Mouse (Mus musculus) G1E (cell line): ENCODE measurements around the gene Phlda3.

Source experiments
- CTCF ChIP-seq: IDR thresholded peaks from 2 replicates; pipeline ENCODE4 v1.5.1; 2012; ENCODE audit warnings: low read depth, low read length, inconsistent platforms, mixed read lengths
- GATA1 ChIP-seq: IDR thresholded peaks from 2 replicates; pipeline ENCODE4 v1.6.1; 2012; ENCODE audit warnings: borderline replicate concordance, low read length, inconsistent platforms, mixed read lengths
- GATA2 ChIP-seq: IDR thresholded peaks from 2 replicates; pipeline ENCODE4 v1.6.1; 2012; ENCODE audit warnings: low read depth, low read length, inconsistent platforms, borderline replicate concordance
- TAL1 ChIP-seq: conservative IDR thresholded peaks from 2 replicates; pipeline ENCODE4 v1.6.1; 2012; ENCODE audit warnings: low read depth, low read length, inconsistent platforms, mixed read lengths

DNA sequence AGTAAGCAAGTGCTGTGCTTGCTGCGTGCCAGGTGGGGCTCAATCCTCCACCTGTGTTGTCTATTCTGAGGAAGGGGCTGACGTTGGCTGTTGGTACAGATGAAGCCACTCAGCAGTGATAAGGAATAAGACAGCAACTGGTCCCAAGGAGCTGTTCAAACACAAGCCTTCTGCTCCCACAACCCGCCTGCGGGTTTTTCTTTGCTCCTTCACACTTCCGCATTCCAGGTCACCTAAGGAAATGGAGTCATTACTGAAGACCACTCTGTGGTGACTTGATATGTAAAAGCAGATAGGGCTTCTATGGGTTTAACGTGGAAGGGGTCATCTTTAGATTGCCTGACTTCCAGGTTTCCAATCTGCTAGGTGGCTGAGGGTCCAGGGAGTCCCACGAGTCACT is 34.5 kb upstream of the Phlda3 start:
- TF ChIP-seq GATA2, result no peak
- TF ChIP-seq CTCF, result no peak
- TF ChIP-seq TAL1, result no peak
- TF ChIP-seq GATA1, result no peak
